Mouse (Mus musculus): ENCODE measurements around the gene Snap47. TPM values are rescaled to one million over a fixed set of nuclear protein-coding genes. Genes with fewer than 3 reads are reported as not detected.

Gene Snap47
- polyA plus RNA-seq, 1 experiment from 2014 or later: 428 TPM

DNA sequence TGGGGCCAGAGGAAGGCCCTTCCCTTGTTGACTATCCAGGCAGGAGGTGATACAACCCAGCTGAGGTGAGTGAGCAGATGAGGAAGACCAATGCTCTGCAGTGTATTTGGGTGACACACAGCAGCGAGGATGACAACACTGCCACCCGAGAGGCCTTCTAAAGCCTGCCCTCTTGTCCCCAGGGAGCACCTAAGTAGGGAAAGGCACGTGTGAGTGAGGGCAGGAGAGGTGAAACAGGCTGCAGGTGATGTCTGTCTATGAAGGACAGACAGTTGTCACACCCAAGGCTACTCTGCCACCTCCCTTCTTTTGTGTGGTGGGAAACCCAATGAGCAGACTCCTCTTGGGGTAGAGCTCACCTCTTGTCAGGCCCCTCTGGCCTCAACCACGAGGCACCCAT, 61.4 kb downstream of the Snap47 start:
- Histone ChIP-seq H3K27ac (ENCODE audit: low read depth, low read length) (no peak overlapping the region), H3K27me3 (replicated peaks; ENCODE audit: control insufficient read depth, insufficient read depth, low read length) (no peaks in the 10 kb centered on the region), H3K36me3 (ENCODE audit: control insufficient read depth, insufficient read depth, low read length) (no peaks in the 10 kb centered on the region), H3K9me3 (replicated peaks; ENCODE audit: control insufficient read depth, low read length) (no peaks in the 10 kb centered on the region), H3K4me3 (ENCODE audit: low read depth, low read length) (no peak overlapping the region), H3K9ac (ENCODE audit: low read length) (no peak overlapping the region), H3K4me2 (ENCODE audit: low read length) (no peak overlapping the region), H3K4me1 (ENCODE audit: control insufficient read depth, insufficient read depth, low read length) (no peaks in the 10 kb centered on the region)
- DNase-seq (ENCODE audit: low spot score): no peak
- WGBS: 62% methylated on average over 4 of the region's 4 CpGs
- ATAC-seq: no peak

DNA sequence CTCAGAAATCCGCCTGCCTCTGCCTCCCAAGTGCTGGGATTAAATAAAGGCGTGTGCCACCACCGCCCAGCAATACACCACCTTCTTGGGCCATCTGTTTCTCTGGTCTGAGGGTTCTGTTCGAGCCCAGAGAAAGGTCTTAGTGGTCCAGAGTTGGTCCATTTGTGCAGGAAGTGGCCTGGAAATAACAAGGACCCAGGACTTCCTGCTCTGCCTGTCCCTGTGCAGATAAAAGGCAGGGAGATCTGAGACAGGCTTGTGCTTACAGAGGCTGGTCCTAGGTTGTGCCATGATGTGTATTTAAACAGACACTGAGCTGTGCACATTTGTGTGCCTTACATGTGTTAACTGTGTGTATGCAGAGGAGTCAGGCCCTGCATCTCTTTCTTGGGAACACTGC, 62.2 kb downstream of the Snap47 start:
- Histone ChIP-seq H3K4me1 (ENCODE audit: control insufficient read depth, insufficient read depth, low read length) (no peaks in the 10 kb centered on the region), H3K4me3 (ENCODE audit: low read depth, low read length) (no peak overlapping the region), H3K9me3 (replicated peaks; ENCODE audit: control insufficient read depth, low read length) (no peaks in the 10 kb centered on the region), H3K9ac (ENCODE audit: low read length) (no peak overlapping the region), H3K27ac (ENCODE audit: low read depth, low read length) (no peak overlapping the region), H3K36me3 (ENCODE audit: control insufficient read depth, insufficient read depth, low read length) (no peaks in the 10 kb centered on the region), H3K4me2 (ENCODE audit: low read length) (no peak overlapping the region), H3K27me3 (replicated peaks; ENCODE audit: control insufficient read depth, insufficient read depth, low read length) (no peaks in the 10 kb centered on the region)
- ATAC-seq (no peak), DNase-seq (ENCODE audit: low spot score) (no peak)
- WGBS: 80% methylated on average over 4 of the region's 4 CpGs

DNA sequence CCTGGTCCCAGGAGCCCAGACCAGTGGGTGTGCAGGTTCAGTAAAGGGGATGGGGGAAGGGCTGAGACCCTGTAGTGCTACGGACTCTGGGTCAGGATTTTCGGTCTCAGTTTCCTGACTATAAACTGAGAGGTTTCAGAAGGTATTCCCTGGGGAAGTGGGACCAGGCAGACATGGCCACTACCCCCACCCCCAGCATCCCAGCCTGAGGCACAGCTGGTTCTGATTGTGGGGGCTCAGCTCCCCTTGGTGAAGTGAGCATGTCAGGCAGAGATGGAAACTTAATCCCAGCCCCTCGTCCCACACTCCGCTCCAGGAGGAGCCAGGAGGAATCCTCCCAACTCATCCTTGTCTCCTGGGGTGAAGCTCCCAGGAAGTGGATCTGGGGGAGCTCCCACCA, 63.5 kb downstream of the Snap47 start:
- H3K4me3 ChIP-seq (ENCODE audit: low read depth, low read length): no peak overlapping the region
- H3K9me3 ChIP-seq (replicated peaks; ENCODE audit: control insufficient read depth, low read length): no peaks in the 10 kb centered on the region
- H3K36me3 ChIP-seq (ENCODE audit: control insufficient read depth, insufficient read depth, low read length): no peaks in the 10 kb centered on the region
- no peak for ATAC-seq
- no peaks in the 10 kb centered on the region for H3K4me1 ChIP-seq (ENCODE audit: control insufficient read depth, insufficient read depth, low read length)
- no peak for DNase-seq (ENCODE audit: low spot score)
- no peak overlapping the region for H3K9ac ChIP-seq (ENCODE audit: low read length)
- no peak overlapping the region for H3K27ac ChIP-seq (ENCODE audit: low read depth, low read length)
- WGBS: 70% methylated on average over 4 of the region's 4 CpGs
- H3K27me3 ChIP-seq (replicated peaks; ENCODE audit: control insufficient read depth, insufficient read depth, low read length): no peaks in the 10 kb centered on the region
- H3K4me2 ChIP-seq (ENCODE audit: low read length): no peak overlapping the region

DNA sequence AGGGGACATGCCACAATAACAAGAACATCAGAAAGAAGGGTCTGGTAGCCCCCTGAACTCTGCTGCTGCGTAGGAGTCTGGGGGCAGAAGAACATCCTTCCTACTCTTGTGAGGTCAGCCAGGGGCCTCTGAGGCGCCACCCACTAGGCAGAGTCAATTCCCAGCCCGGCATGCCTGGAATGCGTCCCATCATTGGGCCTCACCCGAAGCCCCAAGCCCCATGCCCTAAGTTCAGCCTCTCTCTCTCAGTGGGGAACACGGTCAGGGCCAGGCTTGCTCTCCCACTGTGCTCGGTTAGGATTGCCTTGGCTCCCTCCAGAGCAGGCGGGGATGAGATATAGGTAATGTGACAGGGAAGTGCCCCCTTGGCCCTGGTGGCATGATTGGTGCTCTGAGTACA, 65.9 kb downstream of the Snap47 start:
- H3K36me3 ChIP-seq (ENCODE audit: control insufficient read depth, insufficient read depth, low read length): no peaks in the 10 kb centered on the region
- no peak for ATAC-seq

DNA sequence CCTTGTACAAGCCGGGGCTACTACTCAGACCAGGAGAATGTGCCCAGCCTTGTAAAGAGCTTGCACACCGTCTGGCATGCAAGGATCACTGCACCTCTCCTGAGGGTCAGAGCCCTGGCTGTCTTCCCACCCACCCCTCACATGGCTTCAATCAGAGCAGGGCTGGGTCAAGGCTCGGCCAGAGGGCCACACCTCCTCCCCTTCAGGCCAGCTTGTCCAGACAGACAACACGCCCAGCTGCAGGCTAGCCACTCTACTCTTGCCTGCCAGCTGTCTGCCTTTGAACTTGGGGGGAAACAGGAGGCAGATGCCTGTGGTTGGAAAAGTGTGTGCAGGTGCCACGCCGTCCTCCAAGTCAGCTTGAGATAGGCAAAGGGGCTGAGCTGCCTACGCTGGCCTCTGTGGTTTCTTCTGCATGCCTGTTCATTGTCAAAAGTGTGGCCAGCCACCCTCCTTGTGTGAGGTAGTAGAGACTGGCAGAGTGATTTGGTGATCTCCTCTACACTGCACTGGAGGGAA, 66.5 kb downstream of the Snap47 start:
- DNase-seq (ENCODE audit: low spot score): no peak
- H3K36me3 ChIP-seq (ENCODE audit: control insufficient read depth, insufficient read depth, low read length): no peaks in the 10 kb centered on the region
- H3K4me2 ChIP-seq (ENCODE audit: low read length): no peak overlapping the region
- no peak overlapping the region for H3K9ac ChIP-seq (ENCODE audit: low read length)
- 61% methylated on average over 7 of the region's 7 CpGs for WGBS
- no peak overlapping the region for H3K4me3 ChIP-seq (ENCODE audit: low read depth, low read length)
- no peak for ATAC-seq
- no peak overlapping the region for H3K27ac ChIP-seq (ENCODE audit: low read depth, low read length)
- no peaks in the 10 kb centered on the region for H3K27me3 ChIP-seq (replicated peaks; ENCODE audit: control insufficient read depth, insufficient read depth, low read length)
- H3K4me1 ChIP-seq (ENCODE audit: control insufficient read depth, insufficient read depth, low read length): no peaks in the 10 kb centered on the region
- no peaks in the 10 kb centered on the region for H3K9me3 ChIP-seq (replicated peaks; ENCODE audit: control insufficient read depth, low read length)

More for the DNA sequence above, 65.9 kb downstream of the Snap47 start:
- WGBS: 17% methylated on average over 8 of the region's 8 CpGs
- no peaks in the 10 kb centered on the region for H3K4me1 ChIP-seq (ENCODE audit: control insufficient read depth, insufficient read depth, low read length)
- H3K4me3 ChIP-seq (ENCODE audit: low read depth, low read length): no peak overlapping the region
- no peaks in the 10 kb centered on the region for H3K9me3 ChIP-seq (replicated peaks; ENCODE audit: control insufficient read depth, low read length)
- no peaks in the 10 kb centered on the region for H3K27me3 ChIP-seq (replicated peaks; ENCODE audit: control insufficient read depth, insufficient read depth, low read length)
- H3K4me2 ChIP-seq (ENCODE audit: low read length): no peak overlapping the region
- no peak overlapping the region for H3K9ac ChIP-seq (ENCODE audit: low read length)
- no peak for DNase-seq (ENCODE audit: low spot score)
- no peak overlapping the region for H3K27ac ChIP-seq (ENCODE audit: low read depth, low read length)

DNA sequence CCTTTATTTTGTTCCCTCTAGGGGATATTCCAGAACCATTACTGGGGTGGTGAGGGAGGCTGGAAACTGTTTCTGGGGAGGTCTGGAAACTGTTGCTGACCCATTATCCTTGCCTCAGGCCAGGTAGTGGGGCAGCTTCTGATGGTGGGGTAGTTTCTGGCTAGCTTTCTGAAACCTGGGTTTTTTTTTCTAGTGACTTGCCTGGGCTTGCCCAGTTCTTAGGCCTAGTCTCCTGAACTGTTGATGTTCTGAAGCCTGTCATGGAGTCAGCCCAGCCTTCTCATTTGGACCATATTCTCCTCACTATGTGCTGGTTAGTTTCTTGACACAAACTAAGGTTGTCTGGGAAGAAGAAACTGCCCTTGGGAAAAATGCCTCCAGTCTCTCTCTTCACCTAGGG, 71.4 kb downstream of the Snap47 start:
- H3K27ac ChIP-seq (ENCODE audit: low read depth, low read length): no peak overlapping the region
- H3K4me1 ChIP-seq (ENCODE audit: control insufficient read depth, insufficient read depth, low read length): no peaks in the 10 kb centered on the region
- no peaks in the 10 kb centered on the region for H3K36me3 ChIP-seq (ENCODE audit: control insufficient read depth, insufficient read depth, low read length)
- no peak overlapping the region for H3K4me3 ChIP-seq (ENCODE audit: low read depth, low read length)
- no peak overlapping the region for H3K9ac ChIP-seq (ENCODE audit: low read length)
- no peak overlapping the region for H3K4me2 ChIP-seq (ENCODE audit: low read length)
- DNase-seq (ENCODE audit: low spot score): no peak
- H3K9me3 ChIP-seq (replicated peaks; ENCODE audit: control insufficient read depth, low read length): no peaks in the 10 kb centered on the region
- ATAC-seq: no peak
- H3K27me3 ChIP-seq (replicated peaks; ENCODE audit: control insufficient read depth, insufficient read depth, low read length): no peaks in the 10 kb centered on the region

DNA sequence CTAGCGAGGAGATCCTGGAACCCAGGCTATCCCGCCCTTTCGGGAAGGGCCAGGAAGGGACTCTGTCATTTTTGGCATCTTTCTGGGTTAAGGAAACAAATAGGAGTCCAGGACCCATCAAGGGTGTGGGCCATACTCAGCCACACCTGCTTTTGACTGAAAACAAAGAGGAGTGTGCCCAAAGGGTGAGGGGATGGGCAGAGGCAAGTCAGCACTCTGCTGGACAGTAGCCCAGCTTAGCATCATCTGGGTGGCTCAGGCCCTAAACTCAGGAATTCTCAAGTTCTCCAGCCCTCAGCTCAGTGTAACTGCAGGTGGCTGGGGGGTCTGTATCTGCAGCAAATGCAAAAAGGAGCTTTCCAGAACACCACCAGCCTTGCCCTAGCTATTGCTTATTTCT, 73.0 kb downstream of the Snap47 start:
- no peak overlapping the region for H3K4me3 ChIP-seq (ENCODE audit: low read depth, low read length)
- H3K27me3 ChIP-seq (replicated peaks; ENCODE audit: control insufficient read depth, insufficient read depth, low read length): no peaks in the 10 kb centered on the region
- DNase-seq (ENCODE audit: low spot score) (no peak), ATAC-seq (no peak)
- no peaks in the 10 kb centered on the region for H3K9me3 ChIP-seq (replicated peaks; ENCODE audit: control insufficient read depth, low read length)
- no peaks in the 10 kb centered on the region for H3K36me3 ChIP-seq (ENCODE audit: control insufficient read depth, insufficient read depth, low read length)
- H3K9ac ChIP-seq (ENCODE audit: low read length): no peak overlapping the region
- H3K27ac ChIP-seq (ENCODE audit: low read depth, low read length): no peak overlapping the region
- WGBS: 89% methylated on average over 3 of the region's 3 CpGs
- no peak overlapping the region for H3K4me2 ChIP-seq (ENCODE audit: low read length)
- no peaks in the 10 kb centered on the region for H3K4me1 ChIP-seq (ENCODE audit: control insufficient read depth, insufficient read depth, low read length)

DNA sequence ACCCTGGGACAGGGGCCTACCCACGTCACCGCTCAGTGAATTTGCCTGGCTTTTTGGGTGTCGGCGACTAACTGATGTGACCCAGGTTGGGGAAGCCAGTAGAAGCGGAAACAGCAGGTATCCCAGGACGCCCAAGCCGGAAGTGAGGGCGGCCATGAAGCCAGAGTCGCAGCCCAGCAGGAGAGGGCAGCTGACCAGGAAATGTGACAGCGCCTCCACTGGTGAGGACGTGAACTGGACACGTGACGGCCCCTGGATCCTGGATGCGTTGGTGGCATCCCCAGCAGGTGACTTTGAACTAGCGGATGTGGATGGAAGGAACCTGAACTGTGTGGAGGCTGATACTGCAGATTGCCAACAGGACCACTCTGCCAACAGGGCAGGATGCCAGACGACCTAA, 75.5 kb downstream of the Snap47 start, which contains the start of gene Prss38:
Gene Prss38, minus strand, starts transcription at position 183 of the 400 bp plus-strand sequence.
- H3K27me3 ChIP-seq (replicated peaks; ENCODE audit: control insufficient read depth, insufficient read depth, low read length): no peaks in the 10 kb centered on the region
- 81% methylated on average over 16 of the region's 16 CpGs for WGBS
- no peak within 1 kb of the TSS for H3K4me3 ChIP-seq (ENCODE audit: low read depth, low read length)
- ATAC-seq (no peak), DNase-seq (ENCODE audit: low spot score) (no peak)
- no peak within 1 kb of the TSS for H3K4me2 ChIP-seq (ENCODE audit: low read length)
- no peaks in the 10 kb centered on the region for H3K36me3 ChIP-seq (ENCODE audit: control insufficient read depth, insufficient read depth, low read length)
- no peak within 1 kb of the TSS for H3K27ac ChIP-seq (ENCODE audit: low read depth, low read length)
- H3K9me3 ChIP-seq (replicated peaks; ENCODE audit: control insufficient read depth, low read length): no peaks in the 10 kb centered on the region
- no peaks in the 10 kb centered on the region for H3K4me1 ChIP-seq (ENCODE audit: control insufficient read depth, insufficient read depth, low read length)
- no peak within 1 kb of the TSS for H3K9ac ChIP-seq (ENCODE audit: low read length)

DNA sequence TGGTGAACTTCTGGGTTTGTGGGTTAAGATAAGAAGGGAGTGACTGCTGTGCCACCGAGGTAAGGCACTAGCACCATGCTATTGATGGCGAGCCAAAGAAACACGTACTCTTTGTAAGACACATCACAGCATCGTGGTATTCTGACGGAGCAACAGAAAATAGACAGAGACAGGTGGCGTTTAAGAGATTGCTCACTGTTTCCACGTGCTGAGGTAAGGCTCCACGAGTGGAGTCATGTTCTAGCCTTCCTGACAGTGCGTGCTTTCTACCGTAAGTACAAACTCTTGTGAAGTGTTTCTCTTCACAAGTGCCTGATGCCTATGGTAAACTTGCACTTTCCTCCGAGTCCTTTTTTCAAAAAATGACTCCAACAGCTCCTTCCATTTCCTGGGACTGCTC, 81.1 kb downstream of the Snap47 start:
- H3K4me3 ChIP-seq (ENCODE audit: low read depth, low read length): no peak overlapping the region
- no peak overlapping the region for H3K4me2 ChIP-seq (ENCODE audit: low read length)
- ATAC-seq (no peak), DNase-seq (ENCODE audit: low spot score) (no peak)
- whole genome bisulfite sequencing: 80% methylated on average over 11 of the region's 11 CpGs
- H3K27ac ChIP-seq (ENCODE audit: low read depth, low read length): no peak overlapping the region
- no peaks in the 10 kb centered on the region for H3K27me3 ChIP-seq (replicated peaks; ENCODE audit: control insufficient read depth, insufficient read depth, low read length)
- no peaks in the 10 kb centered on the region for H3K36me3 ChIP-seq (ENCODE audit: control insufficient read depth, insufficient read depth, low read length)
- H3K9me3 ChIP-seq (replicated peaks; ENCODE audit: control insufficient read depth, low read length): no peaks in the 10 kb centered on the region
- H3K9ac ChIP-seq (ENCODE audit: low read length): no peak overlapping the region
- H3K4me1 ChIP-seq (ENCODE audit: control insufficient read depth, insufficient read depth, low read length): 0 out of 2 replicates have a peak, but pooled peaks cover 7% of the 10 kb centered on the region

Measured in forebrain, embryonic 14.5 days (tissue).